Mouse (Mus musculus): Measurements from ENCODE around the gene Pigo. TPM values are rescaled to one million over a fixed set of nuclear protein-coding genes. Genes with fewer than 3 reads are reported as not detected.

Gene Pigo
- total RNA-seq, 2 experiments from 2014 or later, result 26.2 to 30.7 TPM

DNA sequence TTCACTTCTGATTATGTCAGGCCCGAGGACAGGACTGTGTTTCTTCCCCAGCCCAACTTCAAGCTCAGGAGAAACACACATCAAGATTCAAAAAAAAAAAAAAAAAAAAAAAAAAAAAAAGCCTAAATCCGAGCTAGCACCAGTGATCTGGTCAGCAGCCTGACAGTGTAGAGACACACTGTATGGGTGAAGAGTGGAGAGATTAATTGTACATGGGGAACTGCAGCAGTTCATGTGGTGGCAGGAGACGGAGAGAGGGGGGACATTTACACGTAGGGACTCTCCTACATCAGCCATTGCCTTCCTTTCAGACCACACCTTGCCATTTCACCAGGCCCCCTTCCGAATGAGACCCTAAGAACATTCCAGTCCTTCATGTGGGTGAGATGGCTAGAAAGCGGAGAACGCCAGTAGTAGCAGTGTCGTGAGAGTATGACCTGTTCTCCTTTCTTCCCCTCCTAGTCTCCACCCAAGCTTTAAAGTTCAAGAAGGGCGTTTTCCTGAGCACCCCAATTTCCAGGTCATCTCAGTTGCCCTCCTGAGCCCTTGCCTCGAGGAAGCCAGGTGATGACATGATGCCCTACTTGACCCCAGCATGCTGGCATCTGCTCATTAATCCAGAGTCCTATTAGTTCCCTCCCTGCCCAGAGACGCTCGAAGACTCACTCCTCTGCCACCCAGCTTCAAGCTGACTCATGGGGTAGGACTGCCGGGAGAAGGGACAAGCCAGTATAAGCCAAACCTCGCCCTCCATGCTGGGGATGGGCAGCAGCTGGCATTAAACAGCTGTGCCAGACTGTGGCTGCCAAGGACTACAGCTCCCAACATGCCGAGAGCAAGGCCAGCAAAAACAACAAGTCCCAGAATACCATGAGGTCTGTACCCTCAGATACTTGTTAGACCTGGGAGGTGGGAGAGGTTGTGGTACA, 13.2 kb upstream of the Pigo start:
- peak in 1 of 2 experiments; percentile 71 for DNase-seq (ENCODE audit: low spot score in 2 of 2)
- intact Hi-C loops (cut with DNase I), result loop anchor here (10.0 kb wide), 1 partner anchor 526 kb away; the partner anchor contains the start of genes Creb3 and Tln1

DNA sequence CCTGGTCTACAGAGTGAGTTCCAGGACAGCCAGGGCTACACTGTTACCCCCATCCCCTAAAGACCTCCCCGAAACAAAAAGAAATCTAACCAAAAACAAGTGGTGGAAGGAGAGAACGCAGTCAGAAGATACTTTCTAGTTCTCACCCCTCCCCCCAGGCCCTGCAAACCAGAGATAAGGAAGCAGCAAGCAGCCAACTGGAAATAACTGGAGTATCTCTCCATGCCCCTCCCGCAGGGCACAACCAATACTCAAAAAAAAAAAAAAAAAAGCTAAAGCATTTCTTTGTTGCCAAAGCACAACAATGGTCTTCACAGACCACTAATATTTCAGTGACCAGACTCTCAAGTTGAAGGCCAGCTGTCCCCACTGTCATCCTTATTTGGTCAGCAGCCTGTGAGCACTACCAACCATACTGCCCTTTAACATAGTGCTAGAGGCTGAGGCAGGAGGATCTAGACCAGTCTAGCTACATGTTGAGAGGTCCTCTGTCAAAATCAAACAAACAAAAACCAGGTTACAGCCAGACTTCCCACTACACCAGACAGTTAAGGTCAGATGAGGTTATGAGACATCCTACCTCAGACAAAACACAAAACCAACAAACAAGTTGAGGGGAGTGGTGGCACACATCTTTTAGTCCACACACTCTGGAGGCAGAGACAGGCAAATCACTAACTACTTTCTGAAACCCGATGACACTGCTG, 12.4 kb upstream of the Pigo start:
- intact Hi-C loops (cut with DNase I), result loop anchor here (10.0 kb wide), 1 partner anchor 527 kb away; the partner anchor contains the start of genes Creb3 and Tln1

DNA sequence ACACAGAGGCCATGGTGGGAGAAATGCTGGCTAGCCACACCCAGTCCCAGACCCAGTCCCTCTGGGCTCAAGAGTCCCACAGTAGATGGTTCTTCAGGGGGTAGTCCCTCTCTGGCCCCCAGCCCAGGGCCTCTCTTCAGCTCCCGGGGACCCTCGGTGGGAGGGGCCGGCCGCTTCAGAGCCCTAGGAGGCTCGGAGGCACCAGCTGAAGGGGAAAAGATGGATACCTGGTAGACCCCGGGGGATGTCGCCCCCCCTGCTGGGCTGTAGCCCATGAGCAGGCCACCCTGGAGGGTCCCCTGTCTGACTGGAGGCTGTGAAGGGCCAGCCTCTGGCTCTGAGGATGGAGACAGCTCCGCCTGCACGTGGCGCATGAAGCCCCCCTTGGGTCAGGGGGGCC, 10.7 kb upstream of the Pigo start:
- intact Hi-C loops (cut with DNase I), result loop anchor here (10.0 kb wide), 1 partner anchor 528 kb away; the partner anchor contains the start of genes Creb3 and Tln1
- no peak for DNase-seq (ENCODE audit: low spot score in 2 of 2)

More for the DNA sequence above, 12.4 kb upstream of the Pigo start:
- DNase-seq (ENCODE audit: low spot score in 2 of 2), result no peak

DNA sequence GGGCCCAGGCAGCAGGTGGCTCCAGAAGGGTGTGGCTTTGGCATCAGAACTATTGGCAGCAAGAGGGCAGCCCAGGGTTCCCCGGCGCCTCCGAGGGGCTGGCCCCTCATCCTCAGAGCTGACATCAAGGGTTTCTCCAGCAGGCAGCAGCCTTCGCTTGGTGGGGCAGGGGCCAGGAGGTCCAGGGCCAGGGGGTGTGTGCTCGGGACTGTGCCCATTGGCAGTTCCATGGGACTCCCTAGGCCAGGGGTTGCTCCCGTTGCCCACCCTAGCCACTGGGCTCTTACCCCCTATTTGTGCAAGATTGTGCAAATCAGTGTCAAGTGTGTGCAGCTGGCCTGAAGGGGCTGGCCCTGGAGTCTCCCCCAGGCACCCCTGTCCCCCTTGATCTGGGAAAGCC, 10.2 kb upstream of the Pigo start:
- intact Hi-C loops (cut with DNase I), result loop anchor here (10.0 kb wide), 1 partner anchor 529 kb away; the partner anchor contains the start of genes Creb3 and Tln1
- no peak for DNase-seq (ENCODE audit: low spot score in 2 of 2)

DNA sequence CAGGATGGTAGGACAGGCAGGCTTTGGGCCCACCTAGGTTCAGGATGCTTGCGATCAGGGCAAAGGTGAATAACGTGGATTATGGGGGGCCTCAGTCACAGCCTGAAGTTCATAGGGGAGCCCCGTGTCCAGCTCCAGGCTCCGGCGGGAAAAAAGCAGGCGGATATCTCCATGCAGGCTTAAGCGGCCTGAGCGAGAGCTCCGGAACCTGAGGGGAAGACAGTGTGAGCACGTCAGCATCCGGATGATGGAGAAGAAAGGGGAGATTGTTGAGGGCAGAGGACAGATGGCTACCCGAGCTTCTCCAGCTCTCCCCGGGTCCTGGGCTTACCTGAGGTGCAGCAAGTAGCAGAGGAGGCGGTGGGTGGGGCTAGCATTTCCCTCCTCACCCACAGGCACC, 7.9 kb upstream of the Pigo start:
- DNase-seq (ENCODE audit: low spot score in 2 of 2), result no peak
- intact Hi-C loops (cut with DNase I), result loop anchor here (10.0 kb wide), 1 partner anchor 531 kb away; the partner anchor contains the start of genes Creb3 and Tln1

DNA sequence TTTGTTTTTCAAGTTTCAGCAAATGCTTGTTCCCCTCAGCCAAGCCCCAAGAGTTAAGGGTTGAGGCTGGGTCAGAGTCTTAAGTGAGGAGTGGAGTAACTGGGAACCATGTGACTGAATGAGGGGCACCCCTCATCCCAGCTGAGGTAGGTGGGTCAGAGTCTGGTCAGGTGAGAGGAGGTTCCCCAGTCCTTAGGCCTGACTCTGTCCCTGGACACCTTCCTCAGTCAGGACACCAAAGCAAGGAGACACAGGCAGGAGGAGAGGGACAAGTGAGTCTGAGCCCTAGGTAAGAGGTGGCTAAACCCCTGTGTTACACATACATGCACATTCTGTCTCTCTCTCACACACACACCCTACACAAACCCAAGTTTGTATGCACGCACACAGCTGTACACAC, 6.9 kb upstream of the Pigo start:
- intact Hi-C loops (cut with DNase I), result loop anchor here (10.0 kb wide), 1 partner anchor 532 kb away; the partner anchor contains the start of genes Creb3 and Tln1
- DNase-seq (ENCODE audit: low spot score in 2 of 2), result no peak

DNA sequence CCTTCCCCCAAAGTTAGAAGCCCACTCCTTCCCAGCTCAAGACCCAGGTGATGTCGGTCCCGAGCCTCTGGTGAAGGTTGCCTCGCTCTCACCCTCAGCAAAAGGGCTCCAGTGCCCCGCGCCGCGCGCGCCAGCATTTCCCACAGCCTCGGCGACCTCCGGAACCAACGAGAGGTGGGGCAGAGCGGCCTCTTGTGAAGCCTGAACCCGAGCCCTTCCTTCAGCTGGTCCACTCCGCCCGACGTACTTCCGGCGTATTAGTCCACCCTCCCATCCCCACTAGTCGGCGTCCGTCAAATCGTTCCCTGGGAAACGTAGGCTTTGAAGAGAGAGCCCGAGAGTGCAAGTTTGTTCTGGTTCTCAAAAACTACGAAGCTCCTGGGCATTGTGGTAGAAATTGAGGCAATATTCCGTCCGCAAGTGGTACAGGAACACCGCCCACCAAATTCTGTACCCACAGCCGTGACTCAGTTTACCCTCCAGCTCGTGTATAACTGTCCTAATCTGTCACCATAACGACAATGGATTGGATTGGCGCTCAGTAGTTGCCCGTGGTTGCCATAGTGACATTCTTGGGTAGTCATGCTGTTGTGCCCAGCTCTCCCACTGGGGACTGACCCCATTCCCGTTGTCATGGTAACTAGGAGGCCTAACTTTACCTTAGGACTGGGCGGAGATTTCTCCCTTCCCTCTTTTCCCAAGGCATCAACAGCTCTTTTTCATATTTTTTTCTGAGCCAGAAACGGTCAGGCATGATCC, 5.8 kb upstream of the Pigo start, which contains the start of gene Stoml2:
Gene Stoml2, minus strand, starts transcription at position 474 of the 759 bp plus-strand sequence.
- intact Hi-C loops (cut with DNase I), result loop anchor here (10.0 kb wide), 1 partner anchor 533 kb away; the partner anchor contains the start of genes Creb3 and Tln1

DNA sequence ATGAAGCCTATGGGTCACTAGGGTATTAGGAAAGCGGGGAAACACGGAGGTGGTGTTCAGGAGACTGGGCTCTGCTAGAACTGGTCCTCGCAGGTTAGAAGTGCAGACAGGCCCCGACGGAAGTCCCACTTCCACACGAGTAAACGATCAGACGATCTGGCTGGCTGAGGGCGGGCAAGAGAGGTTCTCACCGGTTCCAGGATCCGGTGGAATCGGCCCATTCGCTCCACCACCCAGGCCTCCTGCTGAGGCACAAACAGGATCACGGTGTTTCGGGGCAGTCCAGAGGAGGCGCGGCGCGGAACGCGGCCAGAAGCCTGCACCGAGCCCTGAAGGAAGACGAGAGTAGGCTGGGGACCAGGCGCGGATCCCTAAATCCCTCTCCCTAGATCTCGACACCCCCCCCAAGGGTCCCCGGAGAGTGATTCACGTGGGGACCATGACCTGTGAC, 5.2 kb upstream of the Pigo start:
- intact Hi-C loops (cut with DNase I), result loop anchor here (10.0 kb wide), 1 partner anchor 534 kb away; the partner anchor contains the start of genes Creb3 and Tln1
- peak in 1 of 2 experiments; percentile 28 for DNase-seq (ENCODE audit: low spot score in 2 of 2)

More for the DNA sequence above, 5.8 kb upstream of the Pigo start, which contains the start of gene Stoml2:
- DNase-seq (ENCODE audit: low spot score in 2 of 2), result peak; percentile 92 to 96

DNA sequence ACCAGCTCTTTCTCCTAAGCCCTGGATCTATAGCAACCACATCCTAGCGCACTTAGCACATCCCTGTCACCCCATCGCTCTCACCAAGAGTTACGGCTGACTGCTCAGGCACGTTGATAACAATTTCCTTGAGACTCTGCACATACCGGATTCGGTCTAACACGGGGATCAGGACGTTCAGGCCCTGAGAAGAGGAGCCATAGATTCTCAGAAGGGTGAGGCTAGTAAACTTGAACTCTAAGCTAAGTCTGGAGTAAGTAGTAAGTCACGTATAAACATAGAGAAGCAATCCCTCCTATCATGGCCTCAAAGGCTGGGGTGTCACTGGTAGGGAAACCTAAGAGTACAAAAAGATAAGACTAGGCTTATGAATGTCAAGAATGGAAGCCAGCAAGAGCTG, 4.7 kb upstream of the Pigo start:
- no peak for DNase-seq (ENCODE audit: low spot score in 2 of 2)
- intact Hi-C loops (cut with DNase I), result loop anchor here (10.0 kb wide), 1 partner anchor 534 kb away; the partner anchor contains the start of genes Creb3 and Tln1

DNA sequence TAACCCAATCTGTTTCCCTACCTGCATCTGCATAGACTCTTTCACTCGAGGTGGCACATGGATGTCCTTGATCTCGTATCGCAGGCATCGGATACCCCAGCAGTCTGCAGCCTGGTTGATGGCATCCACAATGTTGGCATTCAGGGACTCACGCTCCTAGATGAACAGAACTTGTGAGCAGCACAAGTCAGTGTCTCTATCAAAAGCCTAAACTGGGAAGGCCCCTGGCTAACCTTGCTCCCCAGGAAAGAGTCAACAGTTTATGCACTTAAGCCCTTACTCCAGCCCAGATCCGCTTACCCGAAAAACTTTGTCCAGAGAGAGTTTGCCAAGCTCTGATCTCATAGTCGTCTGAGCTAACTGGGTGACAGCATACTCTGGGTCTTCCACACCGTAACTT, 4.1 kb upstream of the Pigo start:
- intact Hi-C loops (cut with DNase I), result loop anchor here (10.0 kb wide), 1 partner anchor 535 kb away; the partner anchor contains the start of genes Creb3 and Tln1

DNA sequence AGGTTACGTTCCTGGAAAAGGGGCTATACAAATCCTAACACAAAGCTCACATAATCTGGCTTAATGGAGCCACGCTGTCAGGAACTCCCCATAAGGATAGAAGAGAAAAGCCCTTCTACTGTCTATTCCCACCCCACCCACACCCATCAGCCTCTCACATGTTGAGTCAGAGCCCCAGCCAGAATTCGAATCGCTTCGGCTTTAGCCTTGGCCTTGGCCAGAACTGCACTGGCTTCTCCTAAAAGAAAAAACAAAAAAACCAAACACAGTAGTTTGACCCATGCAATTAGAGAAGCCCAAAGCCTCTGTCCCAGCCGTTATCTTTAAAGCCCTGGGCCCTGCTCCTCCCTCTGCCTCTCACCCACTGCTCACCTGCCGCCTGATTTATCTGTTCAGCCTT, 3.5 kb upstream of the Pigo start:
- intact Hi-C loops (cut with DNase I), result no loop called here
- no peak for DNase-seq (ENCODE audit: low spot score in 2 of 2)

More for the DNA sequence above, 4.1 kb upstream of the Pigo start:
- no peak for DNase-seq (ENCODE audit: low spot score in 2 of 2)

DNA sequence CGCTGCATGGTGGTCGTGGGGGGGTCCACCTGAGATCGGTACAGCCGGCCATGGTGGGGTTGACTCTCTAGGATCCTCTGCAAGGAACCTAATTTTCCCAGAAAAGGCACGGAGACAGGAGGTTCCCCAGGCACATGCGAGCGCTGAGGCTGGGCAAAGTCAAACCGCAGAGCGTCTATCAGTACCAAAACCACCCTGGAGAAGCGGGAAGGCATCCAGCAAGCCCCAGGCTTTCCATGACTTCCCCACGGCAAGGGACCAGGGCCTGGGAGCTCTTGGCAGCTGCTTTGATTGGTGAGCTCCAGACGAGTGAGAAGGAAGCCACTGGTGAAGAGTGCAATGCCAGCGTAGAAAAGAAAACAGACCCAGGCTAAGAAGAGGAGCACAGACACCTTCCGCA, 946 bp downstream of the Pigo start:
- intact Hi-C loops (cut with DNase I), result loop anchor here (2.0 kb wide), 1 partner anchor 14 kb away; the partner anchor contains the start of gene Fancg
- no peak for DNase-seq (ENCODE audit: low spot score in 2 of 2)

DNA sequence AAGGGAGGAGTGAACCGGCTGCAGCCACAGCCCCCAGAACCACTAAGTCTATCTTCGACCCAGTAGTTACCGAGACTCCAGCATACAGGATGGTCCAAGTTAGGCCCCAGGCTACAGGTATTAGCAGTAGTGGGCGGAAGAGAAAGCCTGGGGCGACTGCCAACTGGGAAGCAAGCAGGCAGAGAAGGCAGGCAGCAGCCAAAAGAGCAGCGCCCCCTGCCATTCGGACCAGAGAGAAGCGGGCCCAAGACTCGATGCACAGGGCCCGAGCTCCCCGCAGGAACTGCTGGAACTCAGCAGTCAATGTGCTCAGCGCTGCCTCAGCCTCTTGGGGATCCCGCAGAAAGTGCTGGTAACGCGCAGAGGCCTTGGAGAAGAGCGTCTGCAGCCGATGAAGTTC, 4.3 kb downstream of the Pigo start:
- DNase-seq (ENCODE audit: low spot score in 2 of 2), result no peak
- intact Hi-C loops (cut with DNase I), result no loop called here

DNA sequence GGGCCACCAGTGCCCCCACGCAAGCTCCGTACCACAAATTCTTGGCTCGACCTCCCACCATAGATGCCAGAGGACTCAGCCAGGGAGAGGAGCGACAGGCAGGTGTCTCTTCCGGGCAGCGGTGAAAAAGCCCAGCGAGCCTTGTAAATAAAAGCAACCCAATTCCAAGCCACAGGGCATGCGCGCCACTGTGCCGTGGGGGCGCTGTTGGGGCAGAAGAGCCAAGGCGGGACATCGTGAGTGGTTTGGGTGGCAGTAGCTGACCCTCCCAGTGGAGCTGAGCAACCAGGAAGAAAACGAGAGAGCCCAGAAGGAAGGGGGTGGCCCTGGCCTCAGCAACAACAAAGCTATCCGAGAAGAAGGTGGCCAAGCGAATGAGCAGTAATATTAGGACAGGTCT, 4.7 kb downstream of the Pigo start:
- DNase-seq (ENCODE audit: low spot score in 2 of 2), result no peak
- intact Hi-C loops (cut with DNase I), result no loop called here

DNA sequence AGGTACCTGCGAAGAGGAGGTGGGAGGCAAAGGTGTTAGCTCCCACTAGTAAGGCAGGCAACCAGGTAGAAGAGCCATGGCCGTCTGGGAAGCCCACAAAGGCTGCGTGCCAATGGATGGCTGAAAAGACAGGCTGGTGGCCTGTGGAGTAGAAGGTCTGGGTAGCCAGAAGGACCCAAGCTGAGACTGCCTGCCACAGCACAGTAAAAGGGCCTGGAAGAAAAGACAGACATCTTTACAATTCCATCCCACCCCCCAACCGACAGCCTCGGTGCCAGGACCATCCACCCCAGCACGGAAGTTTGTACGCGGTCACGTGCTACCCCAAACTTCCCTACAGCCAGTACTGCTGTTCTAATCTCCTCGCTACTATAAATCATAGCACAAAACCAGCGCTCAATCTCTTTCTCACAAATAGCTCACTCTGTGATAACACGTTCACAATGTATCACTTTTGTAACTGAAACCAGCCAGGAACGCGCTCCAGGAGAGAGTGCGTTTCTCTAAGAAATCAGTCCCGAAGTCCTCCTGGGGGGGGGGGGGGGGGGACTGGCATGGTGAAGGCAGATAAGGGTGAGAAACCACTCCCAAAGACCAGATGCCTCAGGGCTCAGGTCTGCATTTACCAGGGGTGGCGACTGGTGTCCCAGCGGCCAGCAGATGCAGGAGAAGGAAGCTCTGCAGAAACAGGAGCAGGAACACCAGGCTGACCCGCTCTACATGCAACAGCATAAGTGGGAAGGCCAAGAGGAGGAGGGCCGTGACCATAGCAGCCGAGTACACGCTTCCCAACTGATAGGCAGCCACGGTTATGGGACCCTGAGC, 5.8 kb downstream of the Pigo start:
- intact Hi-C loops (cut with DNase I), result no loop called here
- no peak for DNase-seq (ENCODE audit: low spot score in 2 of 2)

DNA sequence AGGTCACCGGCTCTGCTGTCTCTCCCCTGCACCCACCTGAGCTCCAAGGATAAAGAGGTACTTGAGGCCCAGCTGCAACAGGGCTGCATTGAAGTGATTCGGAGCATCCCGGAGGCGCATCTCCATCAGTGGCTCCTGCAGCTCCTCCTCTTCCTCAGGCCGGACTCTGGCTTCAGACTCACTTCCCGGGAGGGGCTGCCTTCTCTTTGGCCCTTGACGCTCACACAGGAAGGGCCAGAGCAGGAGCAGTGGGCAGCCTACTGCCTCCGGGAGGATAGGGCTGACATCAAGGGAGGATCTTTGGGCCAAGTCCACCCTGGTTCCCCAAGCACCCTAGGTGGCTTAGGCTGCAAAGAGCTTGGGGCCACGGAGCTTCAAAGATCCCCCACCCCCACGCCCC, 6.4 kb downstream of the Pigo start:
- DNase-seq (ENCODE audit: low spot score in 2 of 2), result no peak
- intact Hi-C loops (cut with DNase I), result no loop called here

DNA sequence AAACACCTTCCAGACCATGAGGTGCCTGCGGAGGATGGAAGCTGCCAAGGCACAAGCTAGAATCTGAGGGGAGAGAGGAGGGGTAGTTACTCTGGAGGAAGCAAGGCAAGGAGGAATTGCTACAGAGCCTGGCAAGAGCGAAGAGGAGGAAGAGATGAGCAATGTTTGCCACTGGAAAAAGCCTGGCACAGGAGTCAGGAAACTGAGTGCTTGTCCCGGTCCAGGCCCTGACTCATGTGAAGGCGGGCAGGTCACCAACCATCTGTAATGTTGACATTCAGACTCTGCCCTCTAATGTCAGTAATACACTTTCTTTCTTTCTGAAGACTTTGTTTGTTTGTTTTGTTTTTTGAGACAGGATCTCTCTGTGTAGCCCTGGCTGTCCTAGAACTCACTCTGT, 7.5 kb downstream of the Pigo start:
- intact Hi-C loops (cut with DNase I), result no loop called here
- no peak for DNase-seq (ENCODE audit: low spot score in 2 of 2)

DNA sequence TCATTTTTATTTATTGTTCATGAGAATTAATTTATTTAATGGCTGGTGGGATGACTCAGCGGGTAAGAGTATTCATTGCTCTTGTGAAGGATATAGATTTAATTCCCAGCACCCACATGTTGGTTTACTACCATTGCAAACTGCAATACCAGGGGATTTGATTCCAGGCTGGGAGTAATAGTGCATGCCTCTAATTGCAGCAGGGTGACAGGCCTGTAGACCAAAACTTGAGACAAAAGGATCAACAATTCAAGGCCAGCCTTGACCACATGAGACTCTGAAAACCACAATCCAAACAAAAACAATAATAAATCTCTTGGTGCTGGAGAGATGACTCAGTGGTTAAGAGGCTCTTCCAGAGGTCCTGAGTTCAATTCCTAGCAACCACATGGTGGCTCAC, 13.5 kb downstream of the Pigo start:
- intact Hi-C loops (cut with DNase I), result no loop called here
- DNase-seq (ENCODE audit: low spot score in 2 of 2), result no peak
